Mouse (Mus musculus) CD4-positive helper T cell, adult 2 months (primary cell): Measurements from ENCODE around the gene Sp3.
"Not testable (repeated sequence)": the region's sequence is repeated elsewhere in the genome, so short reads cannot be mapped to it uniquely, and the experiment has no call there.

Experiments used
- DNase-seq: peaks from one replicate; pipeline ENCODE4 v3.0.0-alpha.2; 2012; ENCODE audit warnings: low read depth, missing footprints, low spot score

Gene Sp3

DNA sequence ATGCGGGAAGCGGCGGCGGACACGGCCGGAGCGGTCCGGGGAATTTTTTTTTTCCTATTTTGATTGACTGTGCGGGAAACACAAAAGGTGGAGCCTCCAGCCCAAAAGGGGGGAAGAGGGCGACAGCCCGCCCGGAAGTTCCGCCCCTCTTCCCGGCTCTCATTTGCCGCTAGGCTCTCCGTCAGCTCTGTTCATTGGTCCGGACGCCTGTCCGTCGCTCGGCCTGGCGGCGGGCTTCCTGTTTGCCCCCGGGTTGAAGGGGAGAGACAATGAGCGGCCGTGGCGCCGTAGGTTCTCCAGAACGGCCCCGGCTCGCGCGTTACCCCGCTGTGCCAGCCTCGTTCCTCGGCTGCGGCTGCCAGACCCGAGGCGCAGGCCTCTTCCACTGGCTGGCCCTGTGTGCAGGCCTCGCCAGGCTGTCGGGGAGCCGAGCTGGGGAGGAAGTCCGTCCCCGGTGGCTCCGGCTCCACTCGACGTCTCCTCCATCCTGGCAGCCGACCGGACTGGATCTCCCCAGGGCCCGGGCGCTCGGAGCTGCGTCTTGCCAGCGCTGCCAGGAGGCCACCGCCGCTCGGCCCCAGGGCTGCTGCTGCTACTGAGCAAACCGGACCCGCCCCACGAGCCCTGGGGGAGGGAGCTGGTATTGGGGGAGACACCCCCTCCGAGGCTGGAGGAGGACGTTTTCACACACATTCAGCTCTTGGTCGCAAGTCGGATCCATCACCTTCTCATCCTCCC, at the start of gene Sp3:
Gene Sp3, minus strand, starts transcription at position 110 of the 738 bp plus-strand sequence.
- DNase-seq: peak; percentile 98

DNA sequence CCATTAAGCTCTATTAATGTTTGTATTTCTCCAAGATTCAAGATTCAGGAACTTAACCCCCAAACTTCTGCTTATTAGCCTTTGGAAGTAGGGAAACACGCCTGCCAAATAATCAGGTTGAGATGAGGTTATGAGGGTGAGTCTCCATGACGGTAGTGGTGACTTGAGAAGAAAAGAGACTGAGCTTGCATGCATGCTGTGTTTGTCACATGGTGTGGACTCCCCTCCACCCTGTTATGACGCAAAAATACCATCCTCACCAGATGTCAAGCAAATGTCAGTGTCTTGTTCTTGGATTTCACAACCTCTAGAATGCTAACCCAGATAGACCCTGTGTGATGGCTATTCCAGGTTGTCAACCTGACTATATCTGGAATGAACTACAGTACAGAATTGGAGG, 49.6 kb upstream of the Sp3 start:
- no peak for DNase-seq

- DNase-seq: no peak
Observed at GRCm38 (mm10) chr2:73028019-73028418, 47.8 kb upstream of the Sp3 start.

DNA sequence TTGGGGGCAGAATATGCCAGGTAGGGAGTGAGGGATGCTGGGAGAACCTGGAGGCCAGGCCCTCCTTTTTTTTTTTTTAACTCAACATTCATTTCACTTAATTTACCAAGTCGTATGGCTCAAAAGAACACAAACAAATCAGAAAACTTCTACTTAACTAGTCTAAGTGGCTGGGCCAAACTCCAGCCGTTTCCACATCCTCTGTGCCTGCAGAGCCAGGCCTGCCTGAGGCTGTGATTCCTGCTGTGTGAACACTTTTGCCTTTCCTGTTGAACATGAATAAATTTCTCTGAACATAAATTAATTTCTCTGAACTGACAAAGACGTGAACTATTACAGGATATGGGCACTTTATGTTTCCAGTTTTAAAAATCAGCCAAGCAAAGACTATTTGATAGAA, 46.9 kb upstream of the Sp3 start:
- DNase-seq: no peak

DNA sequence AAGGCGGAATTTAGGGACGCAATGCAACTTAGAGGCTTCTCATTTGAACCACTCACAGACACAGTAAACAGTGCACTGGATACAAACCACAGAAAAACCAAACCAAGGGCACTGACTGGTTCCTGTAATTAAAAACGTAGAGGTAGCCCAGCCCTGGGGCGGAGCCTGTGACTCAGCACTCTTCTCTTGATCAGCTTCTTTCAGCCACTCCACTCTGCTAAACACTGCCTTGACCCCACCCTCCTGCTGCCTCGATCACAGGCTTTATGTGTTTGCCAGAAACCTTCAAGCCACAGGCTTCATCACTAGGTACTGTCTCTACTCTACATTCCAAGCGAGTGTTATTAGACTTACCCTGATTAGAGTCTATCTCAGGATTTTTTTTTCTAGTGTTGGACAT, 43.6 kb upstream of the Sp3 start:
- DNase-seq: no peak

GRCm38 (mm10) chr2:73021046-73021445, 40.8 kb upstream of the Sp3 start:
- no peak for DNase-seq

DNA sequence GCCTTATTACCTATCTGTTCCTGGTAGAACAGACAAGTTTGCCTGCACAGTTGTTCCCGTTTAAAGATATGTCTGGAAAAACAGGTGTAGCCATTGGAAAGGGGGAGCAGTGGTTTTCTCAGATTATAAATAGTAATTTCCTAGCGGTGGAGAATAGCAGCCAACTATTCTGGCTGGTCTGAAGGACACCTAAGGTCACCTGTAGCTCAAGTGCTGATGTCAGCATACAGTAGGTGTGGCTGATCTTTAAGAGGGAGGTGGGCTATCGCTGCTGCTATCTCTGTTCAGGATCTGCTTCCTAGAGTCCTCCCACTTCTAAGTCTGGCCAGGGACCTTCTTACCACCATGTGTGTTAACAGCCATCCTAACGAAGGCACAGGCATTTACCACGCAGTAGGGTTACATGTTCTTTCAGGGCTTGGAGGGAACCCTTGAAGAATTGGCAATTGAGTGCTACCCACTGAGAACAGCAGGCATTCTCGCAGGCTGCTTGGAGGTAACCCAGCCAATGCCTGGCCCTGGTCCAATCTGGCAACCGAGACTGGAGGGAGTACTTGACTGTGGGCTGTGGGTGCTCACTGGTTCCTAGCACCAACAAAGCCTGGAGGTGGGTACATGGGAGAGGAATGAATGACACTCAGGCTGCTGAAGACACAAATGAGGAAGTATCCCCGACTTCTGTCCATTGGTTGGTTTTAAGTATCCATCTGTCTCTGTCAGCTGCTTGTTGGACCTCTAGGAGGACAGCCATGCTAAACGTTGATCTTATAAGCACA, 39.3 kb upstream of the Sp3 start:
- DNase-seq: no peak

- not testable (repeated sequence) for DNase-seq
Observed at GRCm38 (mm10) chr2:73014063-73014462, 33.8 kb upstream of the Sp3 start.

GRCm38 (mm10) chr2:73012636-73013035, 32.4 kb upstream of the Sp3 start:
- DNase-seq: peak; percentile 23

GRCm38 (mm10) chr2:73007472-73007871, 27.2 kb upstream of the Sp3 start:
- no peak for DNase-seq

GRCm38 (mm10) chr2:73005611-73006515, 25.6 kb upstream of the Sp3 start:
- DNase-seq: no peak

- peak; percentile 42 for DNase-seq
Observed at GRCm38 (mm10) chr2:73003751-73004717, 23.8 kb upstream of the Sp3 start.

DNA sequence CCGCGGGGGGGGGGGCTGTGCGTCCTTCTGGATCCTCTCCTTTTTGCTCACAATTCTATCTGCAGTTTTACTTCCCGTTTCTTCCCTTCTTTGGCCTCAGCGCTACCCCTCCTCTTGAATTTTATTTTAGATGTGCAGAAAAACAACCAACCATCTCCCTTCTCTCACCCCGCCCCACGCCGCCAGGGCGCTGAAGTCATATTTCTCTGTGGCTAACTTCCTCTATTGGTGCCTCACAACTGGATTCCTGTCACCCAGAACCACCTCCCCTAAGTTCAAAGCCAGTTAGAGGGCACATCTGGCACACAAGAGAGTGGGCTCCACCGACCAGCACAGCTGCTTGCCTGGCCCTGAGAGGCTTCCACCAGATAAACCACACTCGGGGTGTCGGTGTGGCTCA, 22.8 kb upstream of the Sp3 start:
- DNase-seq: peak; percentile 73

- no peak for DNase-seq
Observed at GRCm38 (mm10) chr2:73002451-73002850, 22.2 kb upstream of the Sp3 start.

GRCm38 (mm10) chr2:73001994-73002393, 21.7 kb upstream of the Sp3 start:
- no peak for DNase-seq

GRCm38 (mm10) chr2:73000194-73000593, 19.9 kb upstream of the Sp3 start:
- DNase-seq: no peak

- DNase-seq: no peak
Observed at GRCm38 (mm10) chr2:72997586-72997985, 17.3 kb upstream of the Sp3 start.

GRCm38 (mm10) chr2:72996808-72997378, 16.6 kb upstream of the Sp3 start:
- peak; percentile 89 for DNase-seq

- peak; percentile 58 for DNase-seq
Observed at GRCm38 (mm10) chr2:72995346-72996097, 15.3 kb upstream of the Sp3 start.

- DNase-seq: no peak
Observed at GRCm38 (mm10) chr2:72994165-72994564, 13.9 kb upstream of the Sp3 start.
